Mouse (Mus musculus) MEL (cell line): ENCODE measurements at regions not wholly inside any gene's neighbourhood (a gene's known extent, or its start where the extent isn't known, plus 50 kb on each side); places are given as distances from the start of the nearest gene placed in this dataset.

ENCODE experiments used
- DNase-seq: peaks from one replicate; pipeline ENCODE4 v3.0.0; 2011; ENCODE audit warnings: low read depth, low spot score
- H3K27ac ChIP-seq: 2 replicates; pipeline ENCODE4 v1.5.1; 2012; ENCODE audit warnings: low read depth, mild to moderate bottlenecking, control low read depth, low read length, moderate library complexity; ENCODE audit not compliant: control insufficient read depth
- H3K27me3 ChIP-seq, 2 experiments: fragments of 150-350 bp in 1 of 2; sonication (generic) in 1 of 2; 2 replicates each; pipeline ENCODE4 v1.6.1; 2012; ENCODE audit warnings: low read length in 2 of 2, mild to moderate bottlenecking in 2 of 2, improper control_type of control experiment in 1 of 2, moderate library complexity in 1 of 2; ENCODE audit not compliant: insufficient read depth in 2 of 2, control insufficient read depth in 1 of 2
- H3K36me3 ChIP-seq, 2 experiments: 2 replicates each; pipeline ENCODE4 v1.6.1; 2012 to 2014; ENCODE audit warnings: low read length in 2 of 2, improper control_type of control experiment in 1 of 2, inconsistent platforms in 1 of 2, mild to moderate bottlenecking in 1 of 2; ENCODE audit not compliant: insufficient read depth in 2 of 2, control insufficient read depth in 1 of 2
- H3K4me1 ChIP-seq, 2 experiments: fragments of 150-350 bp in 1 of 2; sonication (generic) in 1 of 2; 2 replicates each; pipeline ENCODE4 v1.6.1; 2012; ENCODE audit warnings: low read length in 2 of 2, improper control_type of control experiment in 1 of 2, mild to moderate bottlenecking in 1 of 2; ENCODE audit not compliant: insufficient read depth in 2 of 2, control insufficient read depth in 1 of 2
- H3K4me3 ChIP-seq, 2 experiments: fragments of 150-350 bp in 1 of 2; sonication (generic) in 1 of 2; 2 replicates each; pipeline ENCODE4 v1.5.1; 2012; ENCODE audit warnings: low read depth in 2 of 2, low read length in 2 of 2, mild to moderate bottlenecking in 2 of 2, moderate library complexity in 2 of 2, control low read depth in 1 of 2, improper control_type of control experiment in 1 of 2; ENCODE audit not compliant: control insufficient read depth in 1 of 2, insufficient read depth in 1 of 2
- H3K79me2 ChIP-seq: 2 replicates; pipeline ENCODE4 v1.6.1; 2012; ENCODE audit warnings: mild to moderate bottlenecking, low read length, moderate library complexity; ENCODE audit not compliant: control insufficient read depth, poor library complexity, insufficient read depth
- H3K9ac ChIP-seq: 2 replicates; pipeline ENCODE4 v1.6.1; 2012; ENCODE audit warnings: low read depth, mild to moderate bottlenecking, control low read depth, low read length, moderate library complexity; ENCODE audit not compliant: control insufficient read depth, poor library complexity, severe bottlenecking
- H3K9me3 ChIP-seq: fragments of 150-350 bp; sonication (generic); replicated peaks from 2 replicates; pipeline ENCODE4 v1.6.1; 2012; ENCODE audit warnings: mild to moderate bottlenecking, low read length, improper control_type of control experiment, moderate library complexity; ENCODE audit not compliant: insufficient read depth
- BHLHE40 ChIP-seq: IDR thresholded peaks from 2 replicates; pipeline ENCODE4 v1.6.1; 2012; ENCODE audit warnings: low read depth, mild to moderate bottlenecking, inconsistent platforms, low read length, improper control_type of control experiment, borderline replicate concordance
- CHD1 ChIP-seq: IDR thresholded peaks from 2 replicates; pipeline ENCODE4 v1.6.1; 2012; ENCODE audit warnings: low read depth, mild to moderate bottlenecking, inconsistent platforms, low read length, improper control_type of control experiment
- CHD2 ChIP-seq: IDR thresholded peaks from 2 replicates; pipeline ENCODE4 v1.6.1; 2011; ENCODE audit warnings: low read length, improper control_type of control experiment
- CTCF ChIP-seq, 3 experiments: IDR thresholded peaks in 2 of 3; conservative IDR thresholded peaks in 1 of 3; 2 replicates each; pipeline ENCODE4 v1.5.1; 2011 to 2012; ENCODE audit warnings: low read length in 3 of 3, low read depth in 2 of 3, mild to moderate bottlenecking in 2 of 3, improper control_type of control experiment in 1 of 3, inconsistent platforms in 1 of 3, mixed read lengths in 1 of 3, moderate library complexity in 1 of 3; ENCODE audit not compliant: control insufficient read depth in 1 of 3, insufficient read depth in 1 of 3, poor library complexity in 1 of 3, severe bottlenecking in 1 of 3
- E2F4 ChIP-seq: IDR thresholded peaks from 2 replicates; pipeline ENCODE4 v1.6.1; 2011; ENCODE audit warnings: low read depth, low read length, improper control_type of control experiment, borderline replicate concordance
- EP300 ChIP-seq, 2 experiments: IDR thresholded peaks; 2 replicates each; pipeline ENCODE4 v1.6.1; 2011; ENCODE audit warnings: improper control_type of control experiment in 2 of 2, low read length in 2 of 2, low read depth in 1 of 2, mild to moderate bottlenecking in 1 of 2
- ETS1 ChIP-seq: IDR thresholded peaks from 2 replicates; pipeline ENCODE4 v1.6.1; 2012; ENCODE audit warnings: low read depth, mild to moderate bottlenecking, inconsistent platforms, low read length, improper control_type of control experiment, moderate library complexity
- GABPA ChIP-seq: IDR thresholded peaks from 2 replicates; pipeline ENCODE4 v1.6.1; 2012; ENCODE audit warnings: low read depth, mild to moderate bottlenecking, inconsistent platforms, low read length, improper control_type of control experiment, moderate library complexity
- JUND ChIP-seq: IDR thresholded peaks from 2 replicates; pipeline ENCODE4 v1.6.1; 2011; ENCODE audit warnings: low read depth, mild to moderate bottlenecking, improper control_type of control experiment, low read length
- MAZ ChIP-seq: IDR thresholded peaks from 2 replicates; pipeline ENCODE4 v1.6.1; 2012; ENCODE audit warnings: low read depth, mild to moderate bottlenecking, inconsistent platforms, low read length, improper control_type of control experiment
- MEF2A ChIP-seq: IDR thresholded peaks from 2 replicates; pipeline ENCODE4 v1.6.1; 2014; ENCODE audit warnings: low read depth, mild to moderate bottlenecking, inconsistent platforms, low read length, improper control_type of control experiment; ENCODE audit not compliant: poor library complexity, insufficient replicate concordance, severe bottlenecking; ENCODE audit errors: extremely low read depth
- MXI1 ChIP-seq: IDR thresholded peaks from 2 replicates; pipeline ENCODE4 v1.6.1; 2011; ENCODE audit warnings: mild to moderate bottlenecking, low read depth, low read length, improper control_type of control experiment
- NELFE ChIP-seq: IDR thresholded peaks from 2 replicates; pipeline ENCODE4 v1.6.1; 2011; ENCODE audit warnings: low read depth, low read length, improper control_type of control experiment
- NRF1 ChIP-seq: IDR thresholded peaks from 2 replicates; pipeline ENCODE4 v1.6.1; 2014; ENCODE audit warnings: low read depth, mild to moderate bottlenecking, inconsistent platforms, low read length, improper control_type of control experiment, moderate library complexity; ENCODE audit not compliant: poor library complexity, insufficient read depth, severe bottlenecking
- POLR2A ChIP-seq, 2 experiments: IDR thresholded peaks; 2 replicates each; pipeline ENCODE4 v1.6.1; 2011 to 2012; ENCODE audit warnings: low read length in 2 of 2, mild to moderate bottlenecking in 2 of 2, control low read depth in 1 of 2, improper control_type of control experiment in 1 of 2, low read depth in 1 of 2, moderate library complexity in 1 of 2; ENCODE audit not compliant: control insufficient read depth in 1 of 2, insufficient read depth in 1 of 2, poor library complexity in 1 of 2
- POLR2AphosphoS2 ChIP-seq: IDR thresholded peaks from 2 replicates; pipeline ENCODE4 v1.6.1; 2011; ENCODE audit warnings: low read length, improper control_type of control experiment
- POLR2AphosphoS5 ChIP-seq: IDR thresholded peaks from 2 replicates; pipeline ENCODE4 v1.6.1; 2012; ENCODE audit warnings: low read depth, borderline replicate concordance, mild to moderate bottlenecking, inconsistent platforms, low read length, moderate library complexity, mixed read lengths
- RAD21 ChIP-seq: IDR thresholded peaks from 2 replicates; pipeline ENCODE4 v1.6.1; 2011; ENCODE audit warnings: mild to moderate bottlenecking, low read depth, low read length, improper control_type of control experiment
- RCOR1 ChIP-seq: IDR thresholded peaks from 2 replicates; pipeline ENCODE4 v1.6.1; 2012; ENCODE audit warnings: low read depth, mild to moderate bottlenecking, inconsistent platforms, low read length, improper control_type of control experiment
- SIN3A ChIP-seq: IDR thresholded peaks from 2 replicates; pipeline ENCODE4 v1.6.1; 2012; ENCODE audit warnings: low read length, improper control_type of control experiment, inconsistent platforms
- TCF12 ChIP-seq: IDR thresholded peaks from 2 replicates; pipeline ENCODE4 v1.6.1; 2014; ENCODE audit warnings: low read depth, mild to moderate bottlenecking, inconsistent platforms, low read length, improper control_type of control experiment, moderate library complexity
- UBTF ChIP-seq: IDR thresholded peaks from 2 replicates; pipeline ENCODE4 v1.6.1; 2012; ENCODE audit warnings: low read depth, mild to moderate bottlenecking, inconsistent platforms, low read length, improper control_type of control experiment, moderate library complexity, borderline replicate concordance; ENCODE audit not compliant: insufficient read depth
- USF1 ChIP-seq: IDR thresholded peaks from 2 replicates; pipeline ENCODE4 v1.6.1; 2014; ENCODE audit warnings: low read depth, mild to moderate bottlenecking, inconsistent platforms, low read length, improper control_type of control experiment, moderate library complexity
- USF2 ChIP-seq, 2 experiments: IDR thresholded peaks; 2 replicates each; pipeline ENCODE4 v1.6.1; 2011 to 2012; ENCODE audit warnings: improper control_type of control experiment in 2 of 2, low read length in 2 of 2, borderline replicate concordance in 1 of 2, inconsistent platforms in 1 of 2, low read depth in 1 of 2, mild to moderate bottlenecking in 1 of 2; ENCODE audit not compliant: insufficient read depth in 1 of 2
- ZC3H11A ChIP-seq: IDR thresholded peaks from 2 replicates; pipeline ENCODE4 v1.6.1; 2012; ENCODE audit warnings: low read depth, mild to moderate bottlenecking, inconsistent platforms, low read length, improper control_type of control experiment
- ZKSCAN1 ChIP-seq: IDR thresholded peaks from 2 replicates; pipeline ENCODE4 v1.6.1; 2012; ENCODE audit warnings: low read depth, mild to moderate bottlenecking, inconsistent platforms, low read length, improper control_type of control experiment, moderate library complexity

DNA sequence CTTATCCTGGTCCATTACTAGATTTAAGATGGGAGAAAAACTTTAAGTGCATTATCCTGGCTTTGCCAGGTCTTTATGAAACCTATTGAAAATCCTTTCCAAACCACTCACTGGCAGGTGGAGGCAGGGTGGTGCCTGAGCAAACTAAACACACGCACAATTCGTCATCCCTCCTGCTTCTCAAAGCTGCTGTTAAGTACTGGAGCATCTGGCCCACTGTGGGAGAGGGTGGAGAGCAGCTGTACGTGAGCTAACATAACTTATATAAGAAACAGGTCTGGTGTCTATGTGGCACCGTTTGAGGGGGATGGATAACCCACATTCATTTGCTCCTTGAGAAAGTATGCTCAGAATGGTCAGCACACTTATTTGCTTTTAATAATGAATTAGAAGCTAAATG, 1097.7 kb upstream of the Lrrc6 start:
- Histone ChIP-seq H3K27me3 (no peaks in the 10 kb centered on the region), H3K27ac (no peak overlapping the region), H3K4me1 (no peaks in the 10 kb centered on the region), H3K9me3 (no peaks in the 10 kb centered on the region), H3K79me2 (no peaks in the 10 kb centered on the region), H3K4me3 (no peak overlapping the region)
- no peak for DNase-seq
- TF ChIP-seq USF1 (no peak), POLR2A (IDR thresholded peaks at IDR 0.05; ENCODE audit: control insufficient read depth in 1 of 2, insufficient read depth in 1 of 2, low read depth in 1 of 2, low read length in 2 of 2, poor library complexity in 1 of 2) (no peak), E2F4 (no peak), ETS1 (no peak), MXI1 (no peak), POLR2AphosphoS5 (no peak), ZKSCAN1 (no peak), CHD1 (no peak), EP300 (IDR thresholded peaks at IDR 0.05; ENCODE audit: low read depth in 1 of 2, low read length in 2 of 2) (no peak), UBTF (no peak), TCF12 (no peak), POLR2AphosphoS2 (no peak), CHD2 (no peak), NRF1 (no peak), BHLHE40 (no peak), NELFE (no peak), RCOR1 (no peak), MEF2A (no peak)
- TF ChIP-seq, all 39 proteins: peak for 0
- Histone ChIP-seq H3K36me3 (no peaks in the 10 kb centered on the region), H3K9ac (no peak overlapping the region)

DNA sequence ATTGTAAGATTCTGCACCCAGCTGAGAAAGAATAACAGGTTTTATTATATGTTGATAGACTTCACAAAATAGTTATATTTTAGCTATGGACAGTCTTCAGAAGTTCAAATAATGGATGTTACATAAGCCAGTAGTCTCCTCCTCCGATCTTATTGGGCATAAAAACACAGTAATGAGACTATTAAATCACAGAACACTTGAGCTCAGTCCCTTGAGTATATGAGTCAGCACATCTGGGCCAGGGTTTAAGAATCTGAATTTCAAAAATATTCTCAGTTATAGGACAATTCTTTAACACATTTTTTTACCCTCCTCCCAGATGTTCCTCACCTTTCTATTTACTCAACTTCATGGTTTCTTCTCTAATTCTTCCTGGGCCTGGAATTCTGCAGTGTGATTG, 1075.9 kb upstream of the Lrrc6 start:
- DNase-seq, result no peak
- Histone ChIP-seq H3K4me1 (no peaks in the 10 kb centered on the region), H3K27ac (no peak overlapping the region), H3K36me3 (no peaks in the 10 kb centered on the region), H3K9me3 (no peaks in the 10 kb centered on the region), H3K27me3 (peaks cover 0 to 1% of the 10 kb centered on the region in 2 experiments; a peak in 2 of 4 replicates), H3K4me3 (no peak overlapping the region), H3K79me2 (no peaks in the 10 kb centered on the region), H3K9ac (no peak overlapping the region)
- TF ChIP-seq MAZ (no peak), UBTF (no peak), CHD1 (no peak), SIN3A (no peak), JUND (no peak), USF2 (IDR thresholded peaks at IDR 0.05; ENCODE audit: borderline replicate concordance in 1 of 2, insufficient read depth in 1 of 2, low read depth in 1 of 2, low read length in 2 of 2) (no peak), GABPA (no peak), CTCF (IDR thresholded peaks at IDR 0.05 in 2 of 3, conservative IDR thresholded peaks at IDR 0.05 in 1 of 3; ENCODE audit: control insufficient read depth in 1 of 3, insufficient read depth in 1 of 3, low read depth in 2 of 3, low read length in 3 of 3, poor library complexity in 1 of 3, severe bottlenecking in 1 of 3) (no peak), POLR2AphosphoS5 (no peak), POLR2AphosphoS2 (no peak), EP300 (IDR thresholded peaks at IDR 0.05; ENCODE audit: low read depth in 1 of 2, low read length in 2 of 2) (no peak), RAD21 (no peak), E2F4 (no peak), NRF1 (no peak), ZC3H11A (no peak), TCF12 (no peak), CHD2 (no peak), MXI1 (no peak)
